Mouse (Mus musculus) common myeloid progenitor, adult 5-6 weeks (primary cell): ENCODE measurements at regions not wholly inside any gene's neighbourhood (a gene's known extent, or its start where the extent isn't known, plus 50 kb on each side); places are given as distances from the start of the nearest gene placed in this dataset.

Experiments used
- ATAC-seq: replicated peaks from 2 replicates; pipeline ENCODE4 v1.8.0; 2016; ENCODE audit warnings: low read depth, mild to moderate bottlenecking, moderate TSS enrichment, inconsistent platforms; ENCODE audit not compliant: poor library complexity, severe bottlenecking

GRCm38 (mm10) chr12:92179292-92179691, 330.3 kb upstream of the Sel1l start:
- ATAC-seq = no peak

- no peak for ATAC-seq
Observed at GRCm38 (mm10) chr12:92156726-92157125, 307.8 kb upstream of the Sel1l start.

GRCm38 (mm10) chr12:92152922-92153235, 303.9 kb upstream of the Sel1l start:
- no peak for ATAC-seq

GRCm38 (mm10) chr12:92152043-92152921, 303.3 kb upstream of the Sel1l start:
- no peak for ATAC-seq

- no peak for ATAC-seq
Observed at GRCm38 (mm10) chr12:92137539-92137938, 288.6 kb upstream of the Sel1l start.

GRCm38 (mm10) chr12:92127648-92128047, 278.7 kb upstream of the Sel1l start:
- no peak for ATAC-seq

- ATAC-seq = no peak
Observed at GRCm38 (mm10) chr12:92120164-92120815, 271.3 kb upstream of the Sel1l start.

- ATAC-seq = no peak
Observed at GRCm38 (mm10) chr12:92109615-92110014, 260.7 kb upstream of the Sel1l start.

- ATAC-seq = no peak
Observed at GRCm38 (mm10) chr12:92100080-92100479, 251.1 kb upstream of the Sel1l start.

- no peak for ATAC-seq
Observed at GRCm38 (mm10) chr12:92092794-92093365, 243.9 kb upstream of the Sel1l start.

- ATAC-seq = no peak
Observed at GRCm38 (mm10) chr12:92073209-92073608, 224.3 kb upstream of the Sel1l start.

- no peak for ATAC-seq
Observed at GRCm38 (mm10) chr12:92062731-92063130, 213.8 kb upstream of the Sel1l start.

- no peak for ATAC-seq
Observed at GRCm38 (mm10) chr12:92040481-92040880, 191.5 kb upstream of the Sel1l start.

- ATAC-seq = no peak
Observed at GRCm38 (mm10) chr12:92029192-92029591, 180.2 kb upstream of the Sel1l start.

GRCm38 (mm10) chr12:92028354-92028753, 179.4 kb upstream of the Sel1l start:
- ATAC-seq = no peak

- no peak for ATAC-seq
Observed at GRCm38 (mm10) chr12:92024461-92025218, 175.7 kb upstream of the Sel1l start.

- ATAC-seq = no peak
Observed at GRCm38 (mm10) chr12:92019593-92020224, 170.8 kb upstream of the Sel1l start.

GRCm38 (mm10) chr12:92015373-92015772, 166.4 kb upstream of the Sel1l start:
- no peak for ATAC-seq

- ATAC-seq = no peak
Observed at GRCm38 (mm10) chr12:92013979-92014378, 165.0 kb upstream of the Sel1l start.

- ATAC-seq = 0 out of 2 replicates have a peak, but pooled peaks have one; percentile 72
Observed at GRCm38 (mm10) chr12:92013244-92013643, 164.3 kb upstream of the Sel1l start.
